Mouse (Mus musculus): Measurements from ENCODE around the gene Xpo4.

DNA sequence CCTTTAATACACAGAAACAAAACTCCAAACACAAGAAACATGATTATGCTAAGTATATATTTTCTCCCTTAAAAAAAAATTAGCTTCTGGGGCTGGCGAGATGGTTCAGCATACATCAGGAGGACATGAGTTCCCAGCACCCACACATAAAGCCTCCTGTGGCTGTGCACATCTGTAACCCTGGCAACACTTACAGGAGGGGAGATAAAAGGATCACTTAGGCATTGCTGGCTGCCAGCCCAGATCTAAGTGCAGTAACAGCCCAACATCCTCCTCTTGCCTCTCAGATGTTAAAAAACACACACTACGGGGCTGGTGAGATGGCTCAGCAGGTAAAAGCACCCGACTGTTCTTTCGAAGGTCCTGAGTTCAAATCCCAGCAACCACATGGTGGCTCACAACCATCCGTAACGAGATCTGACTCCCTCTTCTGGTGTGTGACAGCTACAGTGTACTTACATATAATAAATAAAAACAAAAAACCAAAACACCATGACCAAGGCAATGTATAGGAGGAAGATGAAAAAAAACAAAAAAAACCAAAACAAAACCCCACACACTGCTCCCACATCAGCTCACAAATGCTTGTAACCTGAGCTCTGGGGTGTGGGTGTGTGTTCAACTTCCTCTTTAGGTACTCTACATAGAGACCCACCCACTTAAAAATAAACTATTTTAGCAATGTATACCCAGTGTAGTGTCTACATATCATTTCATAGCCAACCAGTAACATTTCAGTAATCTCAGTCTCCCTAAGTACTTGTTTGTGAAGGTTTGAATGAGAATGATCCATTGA, 90.2 kb downstream of the Xpo4 start:
- TF ChIP-seq CTCF (IDR thresholded peaks at IDR 0.05; ENCODE audit: low read depth) = no peak
- no peak for TF ChIP-seq EP300 (IDR thresholded peaks at IDR 0.05; ENCODE audit: low read depth)

All from heart, postnatal 0 days (tissue).